In genomic region chr7:62348804-62349190, GRCm38 (mm10) we compare ENCODE assay signal across 7 mouse cellular contexts. TPM values are rescaled to one million over a fixed set of nuclear protein-coding genes. Genes with fewer than 3 reads are reported as not detected.
A peak's percentile ranks its signal among the peaks of the same experiment; 100 is the strongest.
DNase-seq lines count a peak whose midpoint lies in the region; ATAC-seq lines count a peak whose summit lies in the region.

No protein-coding gene starts in this region.

- peak overlapping the region; percentile 70 for H3K4me2 ChIP-seq in heart, embryonic 15.5 days
- H3K4me2 ChIP-seq in limb, embryonic 13.5 days (replicated peaks): peak overlapping the region; percentile 71

- no peaks in the 10 kb centered on the region for H3K36me3 ChIP-seq in embryonic facial prominence, embryonic 10.5 days (replicated peaks)
- H3K36me3 ChIP-seq in heart, embryonic 15.5 days: no peaks in the 10 kb centered on the region
- H3K36me3 ChIP-seq in limb, embryonic 13.5 days: no peaks in the 10 kb centered on the region

- ATAC-seq in heart, embryonic 15.5 days (replicated peaks; ENCODE audit: insufficient number of reproducible peaks, insufficient read depth, low FRiP score, low read depth): peak; percentile 32; the same call in 1 of the 2 replicates
- ATAC-seq in limb, embryonic 13.5 days (ENCODE audit: low FRiP score, low read depth): peak; percentile 49

- H3K27ac ChIP-seq in embryonic facial prominence, embryonic 10.5 days (replicated peaks): peak overlapping the region; percentile 82
- H3K27ac ChIP-seq in heart, embryonic 15.5 days: no peak overlapping the region
- H3K27ac ChIP-seq in limb, embryonic 13.5 days: no peak overlapping the region

- peak overlapping the region; percentile 59 for H3K9ac ChIP-seq in heart, embryonic 15.5 days
- H3K9ac ChIP-seq in limb, embryonic 13.5 days: peak overlapping the region; percentile 74

- peaks cover 6% of the 10 kb centered on the region; the same call in 1 of the 2 replicates for H3K4me1 ChIP-seq in embryonic facial prominence, embryonic 10.5 days
- peaks cover 5% of the 10 kb centered on the region; the same call in 1 of the 2 replicates for H3K4me1 ChIP-seq in heart, embryonic 15.5 days (replicated peaks)
- H3K4me1 ChIP-seq in limb, embryonic 13.5 days: no peaks in the 10 kb centered on the region

- H3K27me3 ChIP-seq in embryonic facial prominence, embryonic 10.5 days (replicated peaks; ENCODE audit: low read depth, poor library complexity, severe bottlenecking): no peaks in the 10 kb centered on the region
- H3K27me3 ChIP-seq in heart, embryonic 15.5 days: no peaks in the 10 kb centered on the region
- H3K27me3 ChIP-seq in limb, embryonic 13.5 days: no peaks in the 10 kb centered on the region

- WGBS in embryonic facial prominence, embryonic 10.5 days: 35% methylated on average over 17 of the region's 17 CpGs
- WGBS in heart, embryonic 15.5 days: 33% methylated on average over 17 of the region's 17 CpGs
- 29% methylated on average over 17 of the region's 17 CpGs for WGBS in limb, embryonic 13.5 days

- peak; percentile 1 to 4 for DNase-seq in left cerebral cortex, adult 18-20 months (ENCODE audit: low spot score in 2 of 2)
- no peak for DNase-seq in left cerebral cortex, postnatal 4 days
- DNase-seq in embryonic facial prominence, embryonic 10.5 days (ENCODE audit: low spot score): peak; percentile 19
- peak; percentile 7 for DNase-seq in right cerebral cortex, postnatal 4 days
- DNase-seq in urinary bladder, postnatal 10 days (ENCODE audit: low spot score): no peak

- H3K9me3 ChIP-seq in embryonic facial prominence, embryonic 10.5 days: peaks cover 16% of the 10 kb centered on the region
- no peaks in the 10 kb centered on the region for H3K9me3 ChIP-seq in heart, embryonic 15.5 days (replicated peaks)
- peaks cover 8% of the 10 kb centered on the region; the same call in 1 of the 2 replicates for H3K9me3 ChIP-seq in limb, embryonic 13.5 days

- intact Hi-C loops in left cerebral cortex, postnatal 4 days (cut with DNase I): no loop called here

- H3K4me3 ChIP-seq in embryonic facial prominence, embryonic 10.5 days: peak overlapping the region; percentile 65
- H3K4me3 ChIP-seq in heart, embryonic 15.5 days: peak overlapping the region; percentile 57
- peak overlapping the region; percentile 56 for H3K4me3 ChIP-seq in limb, embryonic 13.5 days

RNA-seq across cellular contexts. Expression of gene Ndn, which starts 2.4 kb away (rescaled TPM):
- total RNA-seq in left cerebral cortex, adult 18-20 months (2021): 100 to 1,000 TPM; 109 to 118 TPM
- 100 to 1,000 TPM; 202 to 230 TPM for total RNA-seq in left cerebral cortex, postnatal 4 days (2021)
- polyA plus RNA-seq in embryonic facial prominence, embryonic 10.5 days (2016; fragmentation: Nextera tagmentation; extraction: Ambion mirVana): 128 and 134 TPM in 2 replicates
- 45.8 and 63.8 TPM in 2 replicates for polyA plus RNA-seq in heart, embryonic 15.5 days (2015; fragmentation: Nextera tagmentation; extraction: Ambion mirVana)
- 123 and 124 TPM in 2 replicates for polyA plus RNA-seq in limb, embryonic 13.5 days (2015; fragmentation: Nextera tagmentation; extraction: Ambion mirVana)

RNA-seq across cellular contexts. Expression of gene Magel2, which starts 28.0 kb away (rescaled TPM):
- 1 to 10 TPM; 1.3 to 1.5 TPM for total RNA-seq in left cerebral cortex, adult 18-20 months (2021)
- 10 to 100 TPM in 1 of 2 experiments, 1 to 10 TPM in 1; 6.7 to 12.1 TPM for total RNA-seq in left cerebral cortex, postnatal 4 days (2021)
- polyA plus RNA-seq in embryonic facial prominence, embryonic 10.5 days (2016; fragmentation: Nextera tagmentation; extraction: Ambion mirVana): 18.7 and 21.0 TPM in 2 replicates
- 0.63 and 0.95 TPM in 2 replicates for polyA plus RNA-seq in heart, embryonic 15.5 days (2015; fragmentation: Nextera tagmentation; extraction: Ambion mirVana)
- 5.0 and 5.4 TPM in 2 replicates for polyA plus RNA-seq in limb, embryonic 13.5 days (2015; fragmentation: Nextera tagmentation; extraction: Ambion mirVana)

Comparison
In these comparisons a context has a peak if more than half of its experiments do, and no peak if none do; other contexts are left out.
1. DNase-seq: peak in left cerebral cortex, adult 18-20 months (2 of 2), embryonic facial prominence, embryonic 10.5 days (single experiment) and right cerebral cortex, postnatal 4 days (single experiment); none in left cerebral cortex, postnatal 4 days (single experiment) and urinary bladder, postnatal 10 days (single experiment).
2. Peak in every context shown above with its lines, with median percentiles within 50 percentile points of each other: H3K4me3 ChIP-seq.